Mouse (Mus musculus) lung, postnatal 0 days (tissue): ENCODE measurements around the gene Dnah3.

Experiments used
- CTCF ChIP-seq: IDR thresholded peaks from 2 replicates; pipeline ENCODE4 v1.5.1; 2016; ENCODE audit warnings: antibody characterized with exemption, mild to moderate bottlenecking
- EP300 ChIP-seq: IDR thresholded peaks from 2 replicates; pipeline ENCODE4 v1.6.1; 2016; ENCODE audit warnings: antibody characterized with exemption, mild to moderate bottlenecking, control low read depth

DNA sequence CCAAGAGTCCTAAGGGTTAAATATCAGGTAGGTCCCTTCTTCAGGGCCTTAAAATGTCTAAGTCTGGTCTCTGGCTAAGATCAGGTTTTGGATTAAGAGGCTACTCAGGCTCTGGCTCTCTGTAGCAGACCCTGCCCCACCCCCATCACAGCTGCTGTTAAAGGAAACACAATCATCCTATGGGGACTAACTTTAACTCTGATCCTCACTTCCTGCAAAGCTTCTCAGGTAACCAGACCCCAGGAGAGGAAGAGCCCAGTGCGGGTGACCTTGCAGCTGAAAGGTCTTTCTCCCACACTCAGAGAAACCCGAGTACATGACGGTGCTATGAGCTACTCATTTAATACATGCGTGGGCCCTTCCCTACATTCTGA is 32.6 kb upstream of the Dnah3 start:
- no peak for TF ChIP-seq EP300
- no peak for TF ChIP-seq CTCF
